Mouse (Mus musculus) CH12.LX (cell line): ENCODE results near the gene Mdga1. TPM values are rescaled to one million over a fixed set of nuclear protein-coding genes. Genes with fewer than 3 reads are reported as not detected.

Experiments used
- DNase-seq: peaks from one replicate; pipeline ENCODE4 v3.0.0-alpha.2; 2013; ENCODE audit errors: extremely low read depth
- H3K27ac ChIP-seq: 2 replicates; pipeline ENCODE4 v1.5.1; 2012; ENCODE audit warnings: low read depth, mild to moderate bottlenecking, control low read depth, moderate library complexity; ENCODE audit not compliant: insufficient read depth
- H3K27me3 ChIP-seq: replicated peaks from 2 replicates; pipeline ENCODE3; 2012; ENCODE audit warnings: inconsistent platforms
- H3K36me3 ChIP-seq, 2 experiments: replicated peaks in 1 of 2; 2 replicates each; pipeline versions ENCODE3 to v1.6.1; 2012; ENCODE audit warnings: inconsistent platforms in 1 of 2, low read length in 1 of 2, mild to moderate bottlenecking in 1 of 2, mixed read lengths in 1 of 2, moderate library complexity in 1 of 2; ENCODE audit not compliant: control insufficient read depth in 1 of 2, insufficient read depth in 1 of 2
- H3K4me1 ChIP-seq, 2 experiments: 2 replicates each; pipeline ENCODE4 v1.6.1; 2012; ENCODE audit warnings: inconsistent platforms in 1 of 2, moderate library complexity in 1 of 2; ENCODE audit not compliant: insufficient read depth in 2 of 2, control insufficient read depth in 1 of 2
- H3K4me2 ChIP-seq: 2 replicates; pipeline ENCODE4 v1.6.1; 2012; ENCODE audit warnings: low read depth, mild to moderate bottlenecking, control low read depth; ENCODE audit not compliant: poor library complexity, insufficient read depth, severe bottlenecking
- H3K4me3 ChIP-seq, 3 experiments: fragments of 150-350 bp in 1 of 3; sonication (generic) in 1 of 3; replicated peaks in 1 of 3; 2 replicates each; pipeline versions ENCODE3 to v1.5.1; 2011 to 2012; ENCODE audit warnings: low read depth in 2 of 3, low read length in 2 of 3, mild to moderate bottlenecking in 2 of 3, moderate library complexity in 2 of 3, control low read depth in 1 of 3, improper control_type of control experiment in 1 of 3, inconsistent platforms in 1 of 3, mixed read lengths in 1 of 3; ENCODE audit not compliant: poor library complexity in 1 of 3
- H3K79me2 ChIP-seq: replicated peaks from 2 replicates; pipeline ENCODE4 v1.6.1; 2012; ENCODE audit warnings: mild to moderate bottlenecking, moderate library complexity; ENCODE audit not compliant: control insufficient read depth, poor library complexity, insufficient read depth, severe bottlenecking; ENCODE audit errors: extremely low read depth
- H3K9ac ChIP-seq: 2 replicates; pipeline ENCODE4 v1.6.1; 2012; ENCODE audit warnings: low read depth, mild to moderate bottlenecking, control low read depth, moderate library complexity; ENCODE audit not compliant: insufficient read depth
- H3K9me3 ChIP-seq: replicated peaks from 2 replicates; pipeline ENCODE3; 2012; ENCODE audit warnings: low read length, inconsistent platforms, mixed read lengths
- BHLHE40 ChIP-seq: IDR thresholded peaks from 2 replicates; pipeline ENCODE4 v1.6.1; 2011; ENCODE audit warnings: mild to moderate bottlenecking, low read depth, low read length, improper control_type of control experiment
- CHD1 ChIP-seq: IDR thresholded peaks from 2 replicates; pipeline ENCODE4 v1.6.1; 2012; ENCODE audit warnings: low read depth, low read length, improper control_type of control experiment, inconsistent platforms
- CHD2 ChIP-seq: IDR thresholded peaks from 2 replicates; pipeline ENCODE4 v1.6.1; 2011; ENCODE audit warnings: low read length, improper control_type of control experiment
- CTCF ChIP-seq, 2 experiments: IDR thresholded peaks in 1 of 2; conservative IDR thresholded peaks in 1 of 2; 2 replicates each; pipeline ENCODE4 v1.5.1; 2011 to 2012; ENCODE audit warnings: low read depth in 2 of 2, low read length in 2 of 2, improper control_type of control experiment in 1 of 2, inconsistent platforms in 1 of 2, mild to moderate bottlenecking in 1 of 2, moderate library complexity in 1 of 2
- ELF1 ChIP-seq: IDR thresholded peaks from 2 replicates; pipeline ENCODE4 v1.6.1; 2014; ENCODE audit warnings: low read depth, mild to moderate bottlenecking, inconsistent platforms, low read length, improper control_type of control experiment
- ETS1 ChIP-seq: conservative IDR thresholded peaks from 2 replicates; pipeline ENCODE4 v1.6.1; 2012; ENCODE audit warnings: low read depth, mild to moderate bottlenecking, inconsistent platforms, low read length, improper control_type of control experiment, moderate library complexity
- IRF4 ChIP-seq: IDR thresholded peaks from 2 replicates; pipeline ENCODE4 v1.6.1; 2014; ENCODE audit warnings: low read depth, mild to moderate bottlenecking, inconsistent platforms, low read length, improper control_type of control experiment
- JUN ChIP-seq: IDR thresholded peaks from 2 replicates; pipeline ENCODE4 v1.6.1; 2011; ENCODE audit warnings: low read depth, mild to moderate bottlenecking, low read length, improper control_type of control experiment, moderate library complexity; ENCODE audit not compliant: insufficient read depth
- KAT2A ChIP-seq: IDR thresholded peaks from 2 replicates; pipeline ENCODE4 v1.6.1; 2012; ENCODE audit warnings: low read length, improper control_type of control experiment, inconsistent platforms; ENCODE audit not compliant: insufficient replicate concordance
- MAFK ChIP-seq: IDR thresholded peaks from 2 replicates; pipeline ENCODE4 v1.6.1; 2011; ENCODE audit warnings: low read length, improper control_type of control experiment; ENCODE audit not compliant: insufficient replicate concordance
- MAX ChIP-seq: IDR thresholded peaks from 2 replicates; pipeline ENCODE4 v1.6.1; 2011; ENCODE audit warnings: low read length, improper control_type of control experiment
- MEF2A ChIP-seq: IDR thresholded peaks from 2 replicates; pipeline ENCODE4 v1.6.1; 2014; ENCODE audit warnings: low read depth, mild to moderate bottlenecking, inconsistent platforms, low read length, improper control_type of control experiment, borderline replicate concordance
- MYC ChIP-seq: IDR thresholded peaks from 2 replicates; pipeline ENCODE4 v1.6.1; 2011; ENCODE audit warnings: low read depth, mild to moderate bottlenecking, improper control_type of control experiment, low read length
- NELFE ChIP-seq: IDR thresholded peaks from 2 replicates; pipeline ENCODE4 v1.6.1; 2011; ENCODE audit warnings: low read depth, low read length, improper control_type of control experiment
- POLR2AphosphoS2 ChIP-seq: IDR thresholded peaks from 2 replicates; pipeline ENCODE4 v1.6.1; 2011; ENCODE audit warnings: low read depth, low read length, improper control_type of control experiment
- RAD21 ChIP-seq: IDR thresholded peaks from 2 replicates; pipeline ENCODE4 v1.6.1; 2011; ENCODE audit warnings: low read depth, mild to moderate bottlenecking, low read length, improper control_type of control experiment, moderate library complexity
- SIN3A ChIP-seq: IDR thresholded peaks from 2 replicates; pipeline ENCODE4 v1.6.1; 2012; ENCODE audit warnings: low read length, improper control_type of control experiment, inconsistent platforms
- SMC3 ChIP-seq: IDR thresholded peaks from 2 replicates; pipeline ENCODE4 v1.6.1; 2011; ENCODE audit warnings: low read depth, low read length, improper control_type of control experiment
- TBP ChIP-seq: conservative IDR thresholded peaks from 2 replicates; pipeline ENCODE4 v1.6.1; 2011; ENCODE audit warnings: low read depth, low read length, improper control_type of control experiment
- TCF12 ChIP-seq: IDR thresholded peaks from 2 replicates; pipeline ENCODE4 v1.6.1; 2014; ENCODE audit warnings: low read depth, mild to moderate bottlenecking, inconsistent platforms, low read length, improper control_type of control experiment
- UBTF ChIP-seq: IDR thresholded peaks from 2 replicates; pipeline ENCODE4 v1.6.1; 2012; ENCODE audit warnings: low read depth, mild to moderate bottlenecking, inconsistent platforms, low read length, improper control_type of control experiment, moderate library complexity
- USF1 ChIP-seq: IDR thresholded peaks from 2 replicates; pipeline ENCODE4 v1.6.1; 2014; ENCODE audit warnings: low read depth, mild to moderate bottlenecking, inconsistent platforms, low read length, improper control_type of control experiment
- USF2 ChIP-seq: conservative IDR thresholded peaks from 2 replicates; pipeline ENCODE4 v1.6.1; 2011; ENCODE audit warnings: low read depth, low read length, improper control_type of control experiment
- ZC3H11A ChIP-seq: IDR thresholded peaks from 2 replicates; pipeline ENCODE4 v1.6.1; 2012; ENCODE audit warnings: low read depth, mild to moderate bottlenecking, inconsistent platforms, low read length, improper control_type of control experiment
- ZKSCAN1 ChIP-seq: IDR thresholded peaks from 2 replicates; pipeline ENCODE4 v1.6.1; 2012; ENCODE audit warnings: low read depth, inconsistent platforms, low read length, improper control_type of control experiment, borderline replicate concordance
- ZNF384 ChIP-seq: IDR thresholded peaks from 2 replicates; pipeline ENCODE4 v1.6.1; 2012; ENCODE audit warnings: low read depth, low read length, improper control_type of control experiment, inconsistent platforms
- dilution Hi-C: fragments of 300-500 bp; cut with MboI; formaldehyde crosslinking; loops from 2 replicates; pipeline ENCODE4 v1.14.3; 2020; ENCODE audit warnings: low sequenced_read_pairs; ENCODE audit not compliant: extremely low pct_unique_long_range_greater_than_20kb, extremely low pct_ligation_motif_present
- in situ Hi-C: fragments of 300-500 bp; cut with MboI; formaldehyde crosslinking; loops from 3 replicates; pipeline ENCODE4 v1.14.3; 2019; ENCODE audit warnings: low sequenced_read_pairs, low pct_ligation_motif_present, low pct_unique_long_range_greater_than_20kb, mixed read lengths
- polyA plus RNA-seq: library from polyadenylated mRNA; unstranded; fragments of >175 nt; gene quantifications from 2 replicates; pipeline ENCODE4 v1.2.1, GENCODE M21; 2012; ENCODE audit warnings: low read depth; ENCODE audit not compliant: insufficient read length
- total RNA-seq, 2 experiments: library from RNA; depleted of rRNA; stranded (reverse); fragments of 300-350 nt in 1 of 2; fragments of >200 nt in 1 of 2; gene quantifications; 2 replicates each; pipeline ENCODE4 v1.2.3; 2012 to 2014

Gene Mdga1
- total and polyA plus RNA-seq, 3 experiments, result 0.29 to 0.39 (median 0.38) TPM

GRCm38 (mm10) chr17:29882885-29883284 lies 87.0 kb downstream of the Mdga1 start:
- peak; percentile 34 for DNase-seq
- peaks cover 20% of the 10 kb centered on the region for H3K9me3 ChIP-seq
- peak; percentile 78 to 90 for TF ChIP-seq CTCF (conservative IDR thresholded peaks at IDR 0.05 in 1 of 2, IDR thresholded peaks at IDR 0.05 in 1 of 2; ENCODE audit: low read depth in 2 of 2, low read length in 2 of 2)
- no peak for TF ChIP-seq USF1
- peak; percentile 63 for TF ChIP-seq ZC3H11A
- peak; percentile 92 for TF ChIP-seq SMC3
- TF ChIP-seq MAX, result no peak
- peak; percentile 94 for TF ChIP-seq RAD21
- no peaks in the 10 kb centered on the region for H3K36me3 ChIP-seq
- in situ Hi-C loops (no loop called here), dilution Hi-C loops (loop anchor here (25.0 kb wide), 1 partner anchor 96 kb away; no protein-coding TSS in a partner anchor)
- no peak overlapping the region for H3K27ac ChIP-seq
- no peak overlapping the region for H3K4me2 ChIP-seq
- H3K4me1 ChIP-seq, result no peaks in the 10 kb centered on the region
- H3K9ac ChIP-seq, result no peak overlapping the region
- no peaks in the 10 kb centered on the region for H3K79me2 ChIP-seq
- peaks cover 85% of the 10 kb centered on the region for H3K27me3 ChIP-seq
- no peak overlapping the region for H3K4me3 ChIP-seq

- no peak overlapping the region for H3K27ac ChIP-seq
- H3K79me2 ChIP-seq, result no peaks in the 10 kb centered on the region
- no peak overlapping the region for H3K9ac ChIP-seq
- H3K4me1 ChIP-seq, result no peaks in the 10 kb centered on the region
- dilution Hi-C loops (loop anchor here (25.0 kb wide), 1 partner anchor 93 kb away; no protein-coding TSS in a partner anchor), in situ Hi-C loops (no loop called here)
- no peak overlapping the region for H3K4me3 ChIP-seq
- H3K27me3 ChIP-seq, result peaks cover 83% of the 10 kb centered on the region
- peaks cover 19% of the 10 kb centered on the region for H3K9me3 ChIP-seq
- no peaks in the 10 kb centered on the region for H3K36me3 ChIP-seq
- DNase-seq, result no peak
- TF ChIP-seq ETS1 (no peak), TCF12 (no peak), UBTF (no peak), TBP (no peak), SIN3A (no peak), JUN (no peak), MYC (no peak)
- no peak overlapping the region for H3K4me2 ChIP-seq
These were observed 89.6 kb downstream of the Mdga1 start for GRCm38 (mm10) chr17:29880251-29880650.

- TF ChIP-seq CHD1, result no peak
- no peak for TF ChIP-seq JUN
- no peak for TF ChIP-seq NELFE
- TF ChIP-seq KAT2A, result no peak
- TF ChIP-seq TBP, result no peak
- no peak for TF ChIP-seq MEF2A
- no peak for TF ChIP-seq USF2
- no peak for TF ChIP-seq IRF4
- no peak for TF ChIP-seq ELF1
- TF ChIP-seq ZKSCAN1, result no peak
- no peak for TF ChIP-seq TCF12
- no peak for TF ChIP-seq MAX
- no peak for TF ChIP-seq ZC3H11A
- no peak for TF ChIP-seq CHD2
- no peak for TF ChIP-seq POLR2AphosphoS2
- no peak for TF ChIP-seq MAFK
- TF ChIP-seq CTCF (conservative IDR thresholded peaks at IDR 0.05 in 1 of 2, IDR thresholded peaks at IDR 0.05 in 1 of 2; ENCODE audit: low read depth in 2 of 2, low read length in 2 of 2), result no peak
- no peak for TF ChIP-seq BHLHE40
- TF ChIP-seq ETS1, result no peak
- TF ChIP-seq ZNF384, result no peak
These were observed 90.9 kb downstream of the Mdga1 start for GRCm38 (mm10) chr17:29878990-29879389.

More at GRCm38 (mm10) chr17:29878990-29879389, 90.9 kb downstream of the Mdga1 start:
- peaks cover 78% of the 10 kb centered on the region for H3K27me3 ChIP-seq
- no peaks in the 10 kb centered on the region for H3K4me1 ChIP-seq
- H3K27ac ChIP-seq, result no peak overlapping the region
- dilution Hi-C loops (loop anchor here (25.0 kb wide), 1 partner anchor 92 kb away; no protein-coding TSS in a partner anchor), in situ Hi-C loops (no loop called here)
- no peak overlapping the region for H3K9ac ChIP-seq
- H3K79me2 ChIP-seq, result no peaks in the 10 kb centered on the region
- no peak overlapping the region for H3K4me3 ChIP-seq
- H3K9me3 ChIP-seq, result peaks cover 19% of the 10 kb centered on the region
- DNase-seq, result no peak
- H3K36me3 ChIP-seq, result no peaks in the 10 kb centered on the region
- H3K4me2 ChIP-seq, result no peak overlapping the region
